Mouse (Mus musculus): ENCODE results near the gene Mapk9. TPM values are rescaled to one million over a fixed set of nuclear protein-coding genes. Genes with fewer than 3 reads are reported as not detected.

Mapk9 gene
- polyA plus RNA-seq, 1 experiment from 2014 or later, result 30.2 TPM

- H3K4me1 ChIP-seq (ENCODE audit: insufficient read depth, low read depth, low read length), result no peaks in the 10 kb centered on the region
- H3K27me3 ChIP-seq (replicated peaks; ENCODE audit: insufficient read depth, low read length), result no peaks in the 10 kb centered on the region
- H3K9ac ChIP-seq (replicated peaks; ENCODE audit: low read depth), result no peak overlapping the region
- no peak overlapping the region for H3K4me2 ChIP-seq (replicated peaks; ENCODE audit: low read depth, low read length)
- ATAC-seq, result no peak
- no peak for DNase-seq (ENCODE audit: low spot score)
- no peak overlapping the region for H3K4me3 ChIP-seq (ENCODE audit: low read depth, low read length)
- no peak overlapping the region for H3K27ac ChIP-seq (ENCODE audit: low read length)
- H3K36me3 ChIP-seq (ENCODE audit: insufficient read depth, low read length), result no peaks in the 10 kb centered on the region
- no peaks in the 10 kb centered on the region for H3K9me3 ChIP-seq (ENCODE audit: low read length)
- 82% methylated on average over 6 of the region's 6 CpGs for WGBS
- no peak for TF ChIP-seq EP300 (IDR thresholded peaks at IDR 0.05)
- no peak for TF ChIP-seq CTCF (IDR thresholded peaks at IDR 0.05)
Measured at GRCm38 (mm10) chr11:49834248-49834647, 12.3 kb upstream of the Mapk9 start.

- no peak overlapping the region for H3K27ac ChIP-seq (ENCODE audit: low read length)
- no peaks in the 10 kb centered on the region for H3K9me3 ChIP-seq (ENCODE audit: low read length)
- H3K4me1 ChIP-seq (ENCODE audit: insufficient read depth, low read depth, low read length), result no peaks in the 10 kb centered on the region
- H3K9ac ChIP-seq (replicated peaks; ENCODE audit: low read depth), result no peak overlapping the region
- no peak for DNase-seq (ENCODE audit: low spot score)
- H3K4me3 ChIP-seq (ENCODE audit: low read depth, low read length), result no peak overlapping the region
- WGBS, result 93% methylated on average over 11 of the region's 11 CpGs
- H3K4me2 ChIP-seq (replicated peaks; ENCODE audit: low read depth, low read length), result no peak overlapping the region
- no peaks in the 10 kb centered on the region for H3K36me3 ChIP-seq (ENCODE audit: insufficient read depth, low read length)
- ATAC-seq, result no peak
- no peaks in the 10 kb centered on the region for H3K27me3 ChIP-seq (replicated peaks; ENCODE audit: insufficient read depth, low read length)
- TF ChIP-seq CTCF (IDR thresholded peaks at IDR 0.05), result no peak
- TF ChIP-seq EP300 (IDR thresholded peaks at IDR 0.05), result no peak
Measured at GRCm38 (mm10) chr11:49835257-49835956, 11.1 kb upstream of the Mapk9 start.

GRCm38 (mm10) chr11:49837717-49838407 is 8.7 kb upstream of the Mapk9 start:
- no peak overlapping the region for H3K4me3 ChIP-seq (ENCODE audit: low read depth, low read length)
- no peaks in the 10 kb centered on the region for H3K27me3 ChIP-seq (replicated peaks; ENCODE audit: insufficient read depth, low read length)
- H3K4me2 ChIP-seq (replicated peaks; ENCODE audit: low read depth, low read length), result no peak overlapping the region
- H3K9me3 ChIP-seq (ENCODE audit: low read length), result no peaks in the 10 kb centered on the region
- no peaks in the 10 kb centered on the region for H3K4me1 ChIP-seq (ENCODE audit: insufficient read depth, low read depth, low read length)
- DNase-seq (ENCODE audit: low spot score) (peak; percentile 29), ATAC-seq (peak; percentile 66)
- no peak for TF ChIP-seq CTCF (IDR thresholded peaks at IDR 0.05)
- TF ChIP-seq EP300 (IDR thresholded peaks at IDR 0.05), result peak; percentile 58; the same call in 1 of the 2 replicates
- WGBS, result 56% methylated on average over 13 of the region's 13 CpGs
- H3K9ac ChIP-seq (replicated peaks; ENCODE audit: low read depth), result no peak overlapping the region
- H3K36me3 ChIP-seq (ENCODE audit: insufficient read depth, low read length), result no peaks in the 10 kb centered on the region
- H3K27ac ChIP-seq (ENCODE audit: low read length), result no peak overlapping the region

- WGBS, result 35% methylated on average over 1 of the region's 1 CpGs
- ATAC-seq (peak; percentile 69), DNase-seq (ENCODE audit: low spot score) (peak; percentile 61)
- Histone ChIP-seq H3K4me2 (replicated peaks; ENCODE audit: low read depth, low read length) (no peak overlapping the region), H3K27me3 (replicated peaks; ENCODE audit: insufficient read depth, low read length) (no peaks in the 10 kb centered on the region), H3K9ac (replicated peaks; ENCODE audit: low read depth) (no peak overlapping the region), H3K27ac (ENCODE audit: low read length) (no peak overlapping the region), H3K36me3 (ENCODE audit: insufficient read depth, low read length) (no peaks in the 10 kb centered on the region), H3K4me3 (ENCODE audit: low read depth, low read length) (no peak overlapping the region), H3K4me1 (ENCODE audit: insufficient read depth, low read depth, low read length) (no peaks in the 10 kb centered on the region), H3K9me3 (ENCODE audit: low read length) (no peaks in the 10 kb centered on the region)
- TF ChIP-seq EP300 (IDR thresholded peaks at IDR 0.05) (no peak), CTCF (IDR thresholded peaks at IDR 0.05) (no peak)
Measured at GRCm38 (mm10) chr11:49840666-49841065, 5.9 kb upstream of the Mapk9 start.

- H3K4me3 ChIP-seq (ENCODE audit: low read depth, low read length), result no peak overlapping the region
- no peaks in the 10 kb centered on the region for H3K36me3 ChIP-seq (ENCODE audit: insufficient read depth, low read length)
- no peak overlapping the region for H3K9ac ChIP-seq (replicated peaks; ENCODE audit: low read depth)
- H3K9me3 ChIP-seq (ENCODE audit: low read length), result no peaks in the 10 kb centered on the region
- H3K4me1 ChIP-seq (ENCODE audit: insufficient read depth, low read depth, low read length), result peaks cover 4% of the 10 kb centered on the region; the same call in 1 of the 2 replicates
- TF ChIP-seq CTCF (IDR thresholded peaks at IDR 0.05) (no peak), EP300 (IDR thresholded peaks at IDR 0.05) (no peak)
- 76% methylated on average over 1 of the region's 1 CpGs for WGBS
- H3K27me3 ChIP-seq (replicated peaks; ENCODE audit: insufficient read depth, low read length), result no peaks in the 10 kb centered on the region
- H3K27ac ChIP-seq (ENCODE audit: low read length), result no peak overlapping the region
- no peak for DNase-seq (ENCODE audit: low spot score)
- ATAC-seq, result no peak
- H3K4me2 ChIP-seq (replicated peaks; ENCODE audit: low read depth, low read length), result no peak overlapping the region
Measured at GRCm38 (mm10) chr11:49841886-49842285, 4.7 kb upstream of the Mapk9 start.

- H3K4me1 ChIP-seq (ENCODE audit: insufficient read depth, low read depth, low read length), result peaks cover 10% of the 10 kb centered on the region; the same call in 1 of the 2 replicates
- H3K27ac ChIP-seq (ENCODE audit: low read length), result no peak overlapping the region
- H3K4me3 ChIP-seq (ENCODE audit: low read depth, low read length), result no peak overlapping the region
- TF ChIP-seq EP300 (IDR thresholded peaks at IDR 0.05) (no peak), CTCF (IDR thresholded peaks at IDR 0.05) (no peak)
- no peaks in the 10 kb centered on the region for H3K9me3 ChIP-seq (ENCODE audit: low read length)
- ATAC-seq (no peak), DNase-seq (ENCODE audit: low spot score) (no peak)
- H3K27me3 ChIP-seq (replicated peaks; ENCODE audit: insufficient read depth, low read length), result no peaks in the 10 kb centered on the region
- no peak overlapping the region for H3K4me2 ChIP-seq (replicated peaks; ENCODE audit: low read depth, low read length)
- H3K36me3 ChIP-seq (ENCODE audit: insufficient read depth, low read length), result no peaks in the 10 kb centered on the region
- 19% methylated on average over 3 of the region's 3 CpGs for WGBS
- H3K9ac ChIP-seq (replicated peaks; ENCODE audit: low read depth), result no peak overlapping the region
Measured at GRCm38 (mm10) chr11:49842718-49843117, 3.8 kb upstream of the Mapk9 start.

Measured in lung, postnatal 0 days (tissue).